Mouse (Mus musculus): Measurements from ENCODE around the gene Nin. TPM values are rescaled to one million over a fixed set of nuclear protein-coding genes. Genes with fewer than 3 reads are reported as not detected.

The Nin gene
- 6.8 TPM for polyA plus RNA-seq (2014; fragmentation: Illumina TruSeq; extraction: RNeasy Lipid Tissue Mini Kit (QIAGEN cat#74804); ENCODE audit: low read depth, low replicate concordance)

DNA sequence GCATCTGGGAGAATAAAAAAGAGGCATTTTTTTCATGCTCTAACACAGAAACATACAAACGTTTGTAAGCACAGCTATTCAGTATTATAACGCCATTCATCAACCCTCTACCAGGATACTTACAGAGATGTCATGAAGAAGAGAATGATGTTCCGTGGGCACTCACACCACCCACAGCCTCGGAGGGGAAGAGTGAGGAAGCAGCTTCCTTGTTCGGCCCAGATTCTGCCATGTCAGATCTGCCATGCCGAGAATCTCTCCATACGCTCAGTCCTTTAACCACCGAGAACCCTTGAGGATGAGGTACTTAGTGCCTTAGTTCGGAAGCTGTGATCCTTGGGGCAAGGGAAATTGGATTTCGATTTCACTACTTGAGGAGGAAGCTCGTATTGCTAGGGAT, at the start of gene Nin:
TSS of gene Nin (minus strand) at position 367 of the 400 bp plus-strand sequence.

DNA sequence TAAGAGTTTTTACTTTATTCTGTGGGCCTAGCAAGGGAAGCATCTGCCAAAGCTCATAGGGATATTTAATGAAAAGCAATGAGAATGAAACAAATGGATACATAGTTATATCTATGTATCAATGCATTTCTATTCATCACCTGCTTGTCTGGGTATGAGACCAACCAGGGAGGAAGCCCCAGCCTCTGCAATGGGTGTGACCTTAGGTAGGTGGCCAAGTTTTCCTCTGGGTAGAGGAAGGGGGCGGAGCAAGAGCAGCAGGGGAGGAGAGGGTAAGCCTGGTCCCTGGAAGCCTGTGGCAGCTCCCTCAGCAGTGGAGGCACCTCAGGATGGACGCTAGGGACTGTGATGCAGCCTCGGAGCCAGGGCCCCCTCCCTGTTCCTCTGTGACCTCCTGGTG, 40.3 kb upstream of the Nin start, which contains the start of gene Abhd12b:
TSS of gene Abhd12b (plus strand) at position 301 of the 400 bp plus-strand sequence.

DNA sequence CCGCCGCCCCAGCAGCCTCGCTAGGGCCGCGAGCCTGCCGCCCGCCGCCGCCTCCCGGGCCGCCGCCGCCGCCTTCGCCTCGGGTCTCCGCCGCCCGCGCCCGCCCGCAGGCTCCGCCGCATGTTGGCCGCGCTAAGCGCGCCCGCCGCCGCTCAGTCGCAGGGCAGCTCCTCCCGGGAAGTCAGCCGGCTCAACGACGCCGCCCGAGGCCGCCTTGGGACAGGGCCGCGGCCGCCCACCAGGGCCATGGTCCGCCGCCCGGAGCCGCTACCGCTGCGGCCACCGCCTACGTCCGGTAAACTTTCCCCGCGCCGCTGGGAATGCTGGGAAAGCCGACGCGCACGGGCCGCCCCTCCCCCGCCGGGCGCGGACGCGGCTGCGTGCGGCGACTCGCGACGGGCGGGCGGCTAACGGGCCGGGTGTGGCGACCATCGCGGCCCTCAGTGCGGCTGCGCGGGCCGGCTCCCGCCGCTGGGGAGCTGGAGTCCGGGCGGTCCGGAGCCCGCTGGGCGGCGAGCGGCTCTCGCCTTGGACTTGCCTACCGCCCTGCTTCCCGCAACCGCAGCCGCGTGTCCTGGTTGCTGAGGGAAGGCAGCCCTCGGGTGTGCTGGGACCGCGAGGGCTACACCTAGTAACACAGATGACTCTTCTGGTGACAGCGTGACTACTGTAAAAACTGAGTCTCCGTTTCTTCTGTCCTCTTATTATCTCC, 126.6 kb downstream of the Nin start, which contains the start of gene Sav1:
TSS of gene Sav1 (minus strand) at position 217 of the 712 bp plus-strand sequence.

Other genes with a start within 250 kb of the Nin start
- 4.8 TPM for gene Atl1, start 221.1 kb downstream of the Nin start, polyA plus RNA-seq (2014; fragmentation: Illumina TruSeq; extraction: RNeasy Lipid Tissue Mini Kit (QIAGEN cat#74804); ENCODE audit: low read depth, low replicate concordance)
- 20.2 TPM for gene Map4k5, start 220.5 kb downstream of the Nin start, polyA plus RNA-seq (2014; fragmentation: Illumina TruSeq; extraction: RNeasy Lipid Tissue Mini Kit (QIAGEN cat#74804); ENCODE audit: low read depth, low replicate concordance)
- 30.3 TPM for gene Sav1, start 126.7 kb downstream of the Nin start, polyA plus RNA-seq (2014; fragmentation: Illumina TruSeq; extraction: RNeasy Lipid Tissue Mini Kit (QIAGEN cat#74804); ENCODE audit: low read depth, low replicate concordance)
- gene Abhd12b, start 40.4 kb upstream of the Nin start, polyA plus RNA-seq (2014; fragmentation: Illumina TruSeq; extraction: RNeasy Lipid Tissue Mini Kit (QIAGEN cat#74804); ENCODE audit: low read depth, low replicate concordance) = not detected
- 4.4 TPM for gene Pygl, start 117.8 kb upstream of the Nin start, polyA plus RNA-seq (2014; fragmentation: Illumina TruSeq; extraction: RNeasy Lipid Tissue Mini Kit (QIAGEN cat#74804); ENCODE audit: low read depth, low replicate concordance)
- not detected for gene Trim9, start 233.9 kb upstream of the Nin start, polyA plus RNA-seq (2014; fragmentation: Illumina TruSeq; extraction: RNeasy Lipid Tissue Mini Kit (QIAGEN cat#74804); ENCODE audit: low read depth, low replicate concordance)